Mouse (Mus musculus) limb, embryonic 10.5 days (tissue): ENCODE measurements around the gene Fgfr2. TPM values are rescaled to one million over a fixed set of nuclear protein-coding genes. Genes with fewer than 3 reads are reported as not detected.

ENCODE experiments used
- DNase-seq: peaks from one replicate; pipeline ENCODE4 v3.0.0-alpha.2; 2017; ENCODE audit warnings: low spot score
- H3K27ac ChIP-seq: fragments of 300-500 bp; sonication (generic); 2 replicates; pipeline ENCODE4 v1.5.1; 2016; ENCODE audit warnings: mild to moderate bottlenecking
- H3K27me3 ChIP-seq: fragments of 300-500 bp; sonication (generic); 2 replicates; pipeline ENCODE4 v1.6.1; 2016; ENCODE audit warnings: low read depth, mild to moderate bottlenecking; ENCODE audit not compliant: poor library complexity, severe bottlenecking
- H3K36me3 ChIP-seq: fragments of 300-500 bp; sonication (generic); 2 replicates; pipeline ENCODE4 v1.6.1; 2016; ENCODE audit warnings: mild to moderate bottlenecking, moderate library complexity
- H3K4me1 ChIP-seq: fragments of 300-500 bp; sonication (generic); 2 replicates; pipeline ENCODE4 v1.6.1; 2016
- H3K4me3 ChIP-seq: fragments of 300-500 bp; sonication (generic); 2 replicates; pipeline ENCODE4 v1.5.1; 2016; ENCODE audit warnings: mild to moderate bottlenecking, moderate library complexity
- H3K9me3 ChIP-seq: fragments of 300-500 bp; sonication (generic); replicated peaks from 2 replicates; pipeline ENCODE4 v1.6.1; 2016; ENCODE audit warnings: mild to moderate bottlenecking
- WGBS: fragments of 180-500 bp; shearing (Covaris S2); methylation state at CpG from one replicate; pipeline ENCODE4 v1.1.7; 2016; 5-methylcytosine and 5-hydroxymethylcytosine counted together
- polyA plus RNA-seq: library from polyadenylated mRNA; unstranded; fragments of >200 nt; fragmentation: Nextera tagmentation; extraction: Ambion mirVana; gene quantifications from 2 replicates; pipeline ENCODE4 v1.2.1, GENCODE M21; 2016

Gene Fgfr2
- polyA plus RNA-seq, 1 experiment from 2014 or later: 64.4 TPM

DNA sequence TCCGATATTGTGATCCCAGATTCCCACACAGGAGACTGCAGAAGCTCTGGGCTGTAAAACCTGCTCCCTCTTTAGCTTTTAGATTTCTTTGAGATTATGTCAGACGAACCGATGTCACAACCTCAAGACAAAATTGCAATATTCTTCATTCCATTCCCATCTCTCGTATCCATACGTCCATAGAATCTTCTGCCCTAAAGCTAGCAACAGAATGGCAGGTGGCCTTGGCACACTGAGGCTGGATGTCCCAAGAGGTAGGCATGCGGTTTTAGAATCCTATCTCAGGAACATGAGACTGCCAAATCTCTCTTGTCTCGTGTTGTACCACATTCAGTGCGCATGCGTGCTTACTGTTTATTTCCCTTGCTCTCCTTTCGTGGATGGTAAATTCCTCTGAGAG, 2757.4 kb downstream of the Fgfr2 start:
- WGBS: 93% methylated on average over 10 of the region's 10 CpGs
- Histone ChIP-seq H3K4me1 (peaks cover 23% of the 10 kb centered on the region), H3K27ac (no peak overlapping the region), H3K36me3 (no peaks in the 10 kb centered on the region), H3K9me3 (no peaks in the 10 kb centered on the region), H3K27me3 (0 out of 2 replicates have a peak, but pooled peaks cover 3% of the 10 kb centered on the region), H3K4me3 (no peak overlapping the region)
- DNase-seq: no peak

DNA sequence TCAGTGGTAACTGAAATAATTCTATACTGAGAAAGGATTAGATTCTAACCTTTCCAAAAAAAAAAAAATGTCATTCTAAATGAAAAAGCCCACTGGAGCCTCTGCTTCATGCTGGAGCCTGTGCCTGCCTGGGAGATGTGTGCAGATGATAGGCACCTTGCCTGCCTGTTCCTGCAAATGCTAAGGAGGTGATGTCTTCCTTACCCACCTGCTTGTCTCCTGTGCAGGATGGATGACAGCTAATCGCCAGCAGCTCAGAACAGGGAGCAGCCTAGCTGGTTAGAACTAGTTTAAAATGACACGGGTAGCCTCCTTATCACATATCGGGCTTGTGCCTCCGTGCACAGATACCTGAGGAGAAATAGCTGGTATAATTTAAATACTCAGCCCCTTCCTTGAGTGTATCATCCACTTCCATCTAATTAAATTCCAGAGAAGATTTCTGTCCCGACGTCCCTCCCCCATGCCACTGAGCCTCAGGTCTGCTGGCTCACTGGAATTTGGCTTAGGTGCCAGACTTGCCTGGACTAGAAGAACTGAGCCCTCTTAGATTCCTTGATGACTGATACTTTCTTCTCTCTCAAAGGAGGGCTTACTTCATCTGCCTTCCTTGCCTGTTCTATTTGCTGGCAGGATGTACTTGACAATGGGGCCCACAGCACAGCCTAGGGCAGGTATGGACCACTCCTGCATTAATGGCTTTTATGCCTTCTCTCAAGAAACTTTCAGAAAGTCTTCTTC, 2782.6 kb downstream of the Fgfr2 start:
- WGBS: 76% methylated on average over 6 of the region's 6 CpGs
- 0 out of 2 replicates have a peak overlapping the region, but pooled peaks have one; percentile 9 for H3K27ac ChIP-seq
- DNase-seq: peak; percentile 27

DNA sequence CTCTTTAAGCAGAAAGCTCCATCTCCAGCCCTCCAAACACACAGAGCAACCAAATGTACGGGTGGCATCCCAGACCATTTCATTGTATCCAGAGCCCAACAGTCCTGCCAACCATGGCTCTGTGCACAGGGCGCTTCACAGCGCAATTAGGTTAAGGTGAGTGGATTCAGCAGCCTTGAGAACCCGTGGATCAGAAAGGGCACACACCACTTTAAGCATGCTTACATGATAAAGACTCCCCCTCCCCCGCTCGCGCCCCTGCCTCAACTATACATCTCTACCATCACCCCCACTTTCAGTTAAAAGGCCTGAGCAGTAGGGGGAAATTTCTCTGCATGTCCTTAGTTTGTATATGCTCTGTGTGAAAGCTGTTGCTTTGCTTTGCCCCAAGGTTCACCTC, 2785.5 kb downstream of the Fgfr2 start:
- DNase-seq: peak; percentile 25
- H3K36me3 ChIP-seq: no peaks in the 10 kb centered on the region
- WGBS: 91% methylated on average over 7 of the region's 7 CpGs
- no peak overlapping the region for H3K27ac ChIP-seq
- H3K4me3 ChIP-seq: no peak overlapping the region
- H3K4me1 ChIP-seq: peaks cover 13% of the 10 kb centered on the region
- H3K9me3 ChIP-seq: no peaks in the 10 kb centered on the region
- no peaks in the 10 kb centered on the region for H3K27me3 ChIP-seq

More for the DNA sequence above, 2782.6 kb downstream of the Fgfr2 start:
- H3K27me3 ChIP-seq: no peaks in the 10 kb centered on the region
- peaks cover 4% of the 10 kb centered on the region for H3K4me1 ChIP-seq
- no peaks in the 10 kb centered on the region for H3K9me3 ChIP-seq
- H3K36me3 ChIP-seq: no peaks in the 10 kb centered on the region
- no peak overlapping the region for H3K4me3 ChIP-seq

DNA sequence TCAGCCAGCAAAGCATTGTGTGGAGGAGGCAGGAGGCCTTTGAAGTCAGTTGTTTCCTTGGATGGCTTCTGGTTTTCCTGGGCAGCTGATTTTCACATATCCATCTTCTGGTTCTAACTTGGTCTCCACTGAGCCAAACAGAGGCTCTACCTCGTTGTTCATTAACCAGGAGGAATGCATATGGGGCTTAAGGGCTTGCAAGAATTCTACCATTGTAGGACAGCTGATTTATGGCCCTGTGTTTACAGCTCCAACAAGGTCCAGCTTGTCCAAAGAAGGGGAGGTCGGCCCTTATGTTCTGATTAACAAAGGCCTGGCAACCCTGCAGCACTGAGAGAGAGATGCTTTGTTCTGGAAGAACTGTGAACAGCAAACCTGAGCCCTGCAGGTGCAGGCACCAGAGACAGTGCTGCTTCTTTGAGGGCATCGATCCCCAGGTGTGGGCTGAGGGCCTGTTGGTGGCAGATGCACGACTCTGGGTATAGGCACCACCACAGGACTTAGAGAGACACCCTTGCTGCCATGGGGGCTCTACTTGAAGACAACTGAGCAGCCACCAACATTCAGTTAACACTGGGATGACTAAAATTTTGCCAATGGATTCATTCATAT, 2787.6 kb downstream of the Fgfr2 start:
- Histone ChIP-seq H3K36me3 (no peaks in the 10 kb centered on the region), H3K9me3 (no peaks in the 10 kb centered on the region), H3K27me3 (no peaks in the 10 kb centered on the region), H3K27ac (peak overlapping the region; percentile 51; the same call in 1 of the 2 replicates), H3K4me1 (peaks cover 13% of the 10 kb centered on the region), H3K4me3 (no peak overlapping the region)
- DNase-seq: no peak
- 44% methylated on average over 4 of the region's 4 CpGs for WGBS

DNA sequence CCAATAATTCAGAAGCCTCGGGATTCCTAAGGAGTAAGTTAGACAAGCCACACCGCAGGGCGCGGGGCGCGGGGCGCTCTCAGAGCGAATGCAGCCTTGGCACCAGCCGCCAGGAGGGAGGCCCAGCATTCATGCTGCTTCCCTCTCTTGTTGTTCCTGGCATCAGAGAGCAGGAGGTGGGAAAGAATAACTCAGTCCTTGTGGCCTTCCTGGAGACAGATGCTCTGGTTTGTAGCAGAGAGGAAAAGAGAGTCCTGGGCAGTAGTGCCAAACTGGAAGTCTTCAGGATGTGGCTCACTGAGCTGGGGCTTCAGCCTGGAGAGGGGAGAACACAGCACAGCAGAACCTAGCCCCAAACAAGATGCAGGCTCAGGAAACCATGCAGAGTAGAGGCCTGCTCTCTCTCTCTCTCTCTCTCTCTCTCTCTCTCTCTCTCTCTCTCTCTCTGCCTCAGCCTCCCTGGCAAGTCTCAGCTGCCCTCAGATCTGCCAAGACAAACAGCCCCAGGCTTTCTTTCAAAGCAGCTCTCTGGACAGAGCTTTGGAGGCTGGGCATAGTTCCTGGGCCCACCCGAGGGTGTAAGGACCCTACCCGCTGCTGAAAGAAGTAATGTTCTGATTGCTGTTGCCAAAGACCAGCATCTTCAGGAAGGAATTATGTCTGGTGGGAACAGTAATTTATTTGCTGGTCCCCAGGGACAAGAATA, 2790.5 kb downstream of the Fgfr2 start:
- Histone ChIP-seq H3K27me3 (peaks cover 9% of the 10 kb centered on the region; the same call in 1 of the 2 replicates), H3K36me3 (no peaks in the 10 kb centered on the region), H3K9me3 (no peaks in the 10 kb centered on the region), H3K4me1 (peaks cover 21% of the 10 kb centered on the region), H3K27ac (no peak overlapping the region), H3K4me3 (no peak overlapping the region)
- WGBS: 93% methylated on average over 11 of the region's 11 CpGs
- no peak for DNase-seq

DNA sequence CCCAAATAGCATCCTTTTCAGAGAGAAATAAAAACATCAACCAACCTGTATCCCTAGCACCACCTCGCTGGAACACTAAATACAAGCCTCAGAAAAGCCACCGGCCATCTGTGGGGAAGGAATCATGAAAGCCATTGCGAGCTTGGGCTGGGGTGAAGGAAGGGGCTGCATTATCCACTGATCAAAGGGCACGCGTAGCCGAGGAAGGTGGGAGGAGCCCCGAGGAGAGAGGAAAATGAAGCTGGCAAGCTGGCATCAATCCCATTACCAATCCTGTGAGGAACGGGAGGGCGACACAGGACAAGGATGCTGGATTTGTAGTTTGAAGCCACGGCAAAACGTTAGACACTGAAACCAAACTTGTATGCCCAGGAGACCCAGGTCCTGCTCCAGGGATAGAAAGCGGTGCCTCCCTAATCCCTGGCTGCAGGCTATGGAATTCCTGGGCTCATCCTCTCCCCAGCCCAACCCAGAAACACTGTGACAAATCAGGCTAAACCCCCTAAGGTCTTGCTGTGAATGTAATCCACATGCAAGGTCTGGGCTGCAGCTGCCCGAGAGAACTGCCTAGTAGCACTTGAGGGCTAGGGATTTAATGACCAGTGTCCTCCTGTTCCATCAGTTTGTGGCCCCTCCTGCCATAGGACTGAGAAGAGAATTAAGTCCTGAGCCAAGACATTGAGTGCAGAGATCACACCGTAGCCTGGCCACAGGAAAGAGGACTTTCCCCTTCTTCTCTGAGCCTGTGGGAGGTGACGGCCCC, 2795.4 kb downstream of the Fgfr2 start:
- Histone ChIP-seq H3K27me3 (peaks cover 29% of the 10 kb centered on the region; the same call in 1 of the 2 replicates), H3K27ac (peak overlapping the region; percentile 21), H3K9me3 (no peaks in the 10 kb centered on the region), H3K4me1 (peaks cover 27% of the 10 kb centered on the region), H3K4me3 (0 out of 2 replicates have a peak overlapping the region, but pooled peaks have one; percentile 0), H3K36me3 (no peaks in the 10 kb centered on the region)
- no peak for DNase-seq
- 10% methylated on average over 15 of the region's 15 CpGs for WGBS

DNA sequence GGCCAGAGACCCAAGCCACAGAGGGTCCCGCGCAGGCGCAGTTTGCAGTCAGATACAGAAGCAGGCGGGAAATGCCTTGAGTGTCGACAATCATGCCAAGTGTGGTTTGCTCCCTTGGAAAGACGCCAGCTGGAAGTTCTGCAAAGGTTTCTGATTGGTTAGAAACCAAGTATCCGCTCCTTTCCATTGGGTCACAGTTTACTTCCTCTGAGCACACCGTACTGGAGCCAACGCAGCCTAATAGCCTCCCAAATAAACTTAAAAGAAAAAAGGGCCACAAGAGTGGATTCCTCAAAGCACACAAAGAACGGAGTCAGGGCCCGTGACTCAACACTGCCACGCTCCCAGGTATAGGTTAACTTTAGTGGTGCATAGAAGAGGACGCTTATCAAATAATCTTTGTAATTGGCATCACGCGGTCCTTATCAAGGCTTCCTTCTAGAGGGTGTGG, 2797.1 kb downstream of the Fgfr2 start:
- DNase-seq: no peak
- Histone ChIP-seq H3K36me3 (no peaks in the 10 kb centered on the region), H3K4me3 (no peak overlapping the region), H3K9me3 (no peaks in the 10 kb centered on the region), H3K27me3 (peaks cover 29% of the 10 kb centered on the region; the same call in 1 of the 2 replicates), H3K4me1 (peaks cover 26% of the 10 kb centered on the region), H3K27ac (no peak overlapping the region)
- 93% methylated on average over 15 of the region's 15 CpGs for WGBS

DNA sequence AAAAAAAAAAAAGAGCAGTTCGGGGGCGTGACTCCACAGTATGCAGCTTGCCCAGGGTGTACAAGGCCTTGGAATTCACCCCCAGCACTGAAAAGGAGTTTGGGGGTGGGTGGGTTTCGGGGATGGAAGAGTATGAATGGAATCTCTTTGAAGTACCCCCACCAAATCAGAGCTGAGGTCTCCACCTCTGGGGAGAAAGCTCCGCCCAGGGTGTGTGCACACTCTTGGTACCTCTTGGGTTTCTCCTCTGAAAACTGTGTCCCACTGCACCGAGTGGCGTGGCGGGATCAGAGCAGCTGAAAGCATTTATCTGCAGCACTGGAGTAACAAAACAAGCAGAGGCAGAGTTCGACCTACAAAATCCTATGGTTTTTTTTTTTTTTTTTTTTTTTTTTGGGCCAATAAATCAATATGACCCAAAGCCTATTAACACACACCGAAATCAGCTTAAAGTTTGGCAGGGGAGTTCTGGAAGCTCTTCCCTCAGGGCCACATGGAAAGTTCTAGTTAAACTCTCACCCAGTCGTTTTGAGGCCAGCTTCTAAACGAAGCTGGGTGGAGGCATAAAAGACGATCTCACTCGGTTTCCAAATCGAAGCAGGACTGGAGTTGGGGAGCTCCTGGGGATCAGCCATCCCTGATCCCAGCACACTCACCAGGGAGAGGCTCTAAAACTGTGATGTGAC, 2798.3 kb downstream of the Fgfr2 start:
- H3K27me3 ChIP-seq: peaks cover 29% of the 10 kb centered on the region; the same call in 1 of the 2 replicates
- H3K27ac ChIP-seq: peak overlapping the region; percentile 36; the same call in 1 of the 2 replicates

DNA sequence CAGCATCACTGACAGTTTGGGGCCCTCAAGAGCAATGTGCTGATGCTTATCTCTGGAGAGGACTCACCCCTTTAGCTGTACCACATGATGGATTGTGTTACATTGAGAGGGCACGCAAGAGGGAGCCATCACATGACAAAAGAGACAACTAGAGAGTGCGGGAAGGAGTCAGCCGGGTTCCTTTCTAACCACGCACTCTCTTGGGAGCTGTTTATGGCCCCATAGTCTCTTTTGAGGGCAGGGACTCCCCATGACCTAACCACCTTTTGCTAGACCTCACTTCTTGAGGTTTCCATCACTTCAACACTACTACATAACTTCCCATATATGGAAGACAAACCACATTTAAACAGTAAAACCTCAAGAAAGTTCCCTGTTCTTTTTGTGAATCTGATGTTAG, 2799.4 kb downstream of the Fgfr2 start:
- Histone ChIP-seq H3K27me3 (peaks cover 29% of the 10 kb centered on the region; the same call in 1 of the 2 replicates), H3K36me3 (no peaks in the 10 kb centered on the region), H3K9me3 (no peaks in the 10 kb centered on the region), H3K4me3 (no peak overlapping the region), H3K27ac (no peak overlapping the region), H3K4me1 (peaks cover 34% of the 10 kb centered on the region)
- WGBS: 81% methylated on average over 4 of the region's 4 CpGs
- no peak for DNase-seq

More for the DNA sequence above, 2798.3 kb downstream of the Fgfr2 start:
- Histone ChIP-seq H3K4me3 (no peak overlapping the region), H3K4me1 (peaks cover 31% of the 10 kb centered on the region), H3K9me3 (no peaks in the 10 kb centered on the region), H3K36me3 (no peaks in the 10 kb centered on the region)
- no peak for DNase-seq
- WGBS: 58% methylated on average over 14 of the region's 14 CpGs

DNA sequence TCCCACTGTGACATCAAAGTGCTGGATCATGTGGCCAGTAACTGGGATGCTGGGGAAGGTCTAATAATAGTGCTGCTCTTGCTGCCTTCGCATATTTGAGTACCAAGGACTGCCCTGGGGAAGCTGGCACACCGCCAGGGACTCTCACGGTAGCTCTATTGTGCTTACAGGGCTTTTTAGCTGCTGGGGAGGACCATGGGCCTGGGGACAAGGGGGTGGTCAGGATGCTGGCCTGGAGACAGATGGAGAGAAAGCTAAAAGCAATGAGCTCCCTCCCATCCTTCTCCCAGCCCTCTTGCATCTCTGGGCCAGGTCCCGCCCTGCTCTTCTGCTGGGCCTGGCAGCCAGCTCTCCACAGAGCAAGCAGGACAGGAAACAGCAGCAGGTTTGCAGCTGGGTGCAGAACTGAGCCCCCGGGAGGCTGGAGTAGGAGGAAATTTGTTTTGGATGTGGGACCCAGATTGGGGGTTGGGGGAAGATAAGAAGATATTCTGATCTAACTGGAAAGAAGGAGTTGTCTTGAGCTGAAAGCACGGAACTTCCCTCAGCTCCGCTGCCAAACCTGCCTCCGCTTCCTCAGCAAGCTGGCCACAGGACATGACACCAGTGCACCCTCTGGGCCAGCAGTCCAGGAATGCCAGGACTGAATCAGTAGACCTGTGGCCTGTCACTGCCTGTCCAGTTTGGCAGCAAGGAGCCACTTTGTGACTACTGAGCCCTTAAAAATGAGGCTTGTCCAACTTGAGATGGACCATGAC, 2803.2 kb downstream of the Fgfr2 start:
- 74% methylated on average over 8 of the region's 8 CpGs for WGBS
- H3K27me3 ChIP-seq: no peaks in the 10 kb centered on the region
- DNase-seq: no peak
- H3K4me1 ChIP-seq: peaks cover 17% of the 10 kb centered on the region
- H3K4me3 ChIP-seq: no peak overlapping the region
- no peaks in the 10 kb centered on the region for H3K36me3 ChIP-seq
- H3K27ac ChIP-seq: no peak overlapping the region
- no peaks in the 10 kb centered on the region for H3K9me3 ChIP-seq

DNA sequence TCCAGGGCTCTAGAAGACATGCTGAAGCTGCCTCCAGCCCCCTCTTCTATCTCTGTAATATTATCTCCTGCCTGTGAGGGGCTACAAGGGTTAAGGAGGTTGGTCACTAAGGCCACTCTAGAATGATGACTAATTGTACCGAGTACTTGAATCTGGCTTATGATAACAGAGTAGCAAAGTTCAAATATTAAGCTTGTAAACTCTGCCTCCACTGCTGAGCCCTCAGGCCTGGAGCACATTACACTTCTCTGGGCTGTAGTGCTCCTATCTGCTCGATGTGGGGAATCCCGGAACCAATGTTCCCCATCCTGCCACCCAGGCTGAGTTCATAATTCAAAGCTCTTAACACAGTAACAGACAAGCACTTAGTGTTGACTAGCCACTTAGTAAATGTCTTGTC, 2806.9 kb downstream of the Fgfr2 start:
- no peak overlapping the region for H3K4me3 ChIP-seq
- no peaks in the 10 kb centered on the region for H3K36me3 ChIP-seq
- H3K4me1 ChIP-seq: peaks cover 8% of the 10 kb centered on the region
- WGBS: 85% methylated on average over 3 of the region's 3 CpGs
- no peak overlapping the region for H3K27ac ChIP-seq
- H3K9me3 ChIP-seq: no peaks in the 10 kb centered on the region
- no peaks in the 10 kb centered on the region for H3K27me3 ChIP-seq
- DNase-seq: no peak
